Mouse (Mus musculus) A20 (cell line): ENCODE measurements around the gene Pemt.
"Not testable (repeated sequence)": the region's sequence is repeated elsewhere in the genome, so short reads cannot be mapped to it uniquely, and the experiment has no call there.

Source experiments
- DNase-seq: peaks from one replicate; pipeline ENCODE4 v3.0.0-alpha.2; 2011; ENCODE audit warnings: low read depth, low spot score

Pemt gene

DNA sequence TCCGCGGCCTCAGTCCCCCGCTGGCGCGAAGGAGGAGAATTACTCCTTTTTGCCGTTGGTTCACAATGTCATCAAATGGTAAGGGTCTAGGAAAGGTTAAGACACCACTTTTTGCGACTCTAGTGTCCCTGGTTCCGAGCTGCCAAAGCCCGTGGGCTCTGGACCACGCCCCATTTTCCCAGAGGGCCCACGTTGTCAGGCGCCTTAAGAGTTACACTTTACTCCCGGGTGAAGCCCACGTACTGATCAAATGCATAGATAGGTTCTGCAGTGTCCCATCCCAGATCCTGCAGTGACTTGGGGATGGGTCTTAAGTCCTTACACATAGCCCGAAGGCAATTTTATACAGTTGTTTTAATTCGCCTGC, 97.9 kb downstream of the Pemt start:
- no peak for DNase-seq

DNA sequence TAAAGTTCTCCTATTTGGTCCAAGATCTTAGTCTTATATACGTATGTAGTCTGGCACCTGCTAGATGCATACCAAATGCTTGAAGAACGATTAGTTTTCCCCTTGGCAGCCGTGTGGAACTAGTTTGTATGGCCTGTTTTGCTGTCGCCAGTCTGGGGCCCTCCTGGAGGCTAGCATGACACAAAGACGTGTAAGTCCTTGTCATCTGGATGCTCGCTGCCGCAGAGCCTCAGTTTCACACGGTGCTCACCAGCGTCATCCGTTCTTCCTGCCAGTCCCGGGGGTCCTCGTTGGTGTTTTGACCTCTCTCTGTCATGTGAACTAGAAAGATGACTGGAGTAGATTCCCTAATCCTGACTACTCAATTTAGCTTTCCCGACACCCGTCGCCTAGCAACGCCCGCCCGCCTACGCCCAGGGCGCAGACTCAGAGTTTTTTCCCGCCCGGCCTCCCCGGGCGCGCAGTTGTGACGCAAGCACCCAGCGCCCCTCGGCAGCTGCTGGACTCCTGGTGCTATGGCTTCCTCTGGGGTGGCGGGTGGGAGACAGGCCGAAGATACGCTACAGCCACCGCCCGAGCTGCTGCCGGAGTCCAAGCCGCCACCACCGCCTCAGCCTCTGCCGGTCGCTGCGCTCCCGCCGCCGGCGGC, 98.4 kb downstream of the Pemt start, which contains the start of gene Med9:
Med9 (plus strand) TSS at position 455 of the 649 bp plus-strand sequence.
- peak; percentile 91 for DNase-seq

DNA sequence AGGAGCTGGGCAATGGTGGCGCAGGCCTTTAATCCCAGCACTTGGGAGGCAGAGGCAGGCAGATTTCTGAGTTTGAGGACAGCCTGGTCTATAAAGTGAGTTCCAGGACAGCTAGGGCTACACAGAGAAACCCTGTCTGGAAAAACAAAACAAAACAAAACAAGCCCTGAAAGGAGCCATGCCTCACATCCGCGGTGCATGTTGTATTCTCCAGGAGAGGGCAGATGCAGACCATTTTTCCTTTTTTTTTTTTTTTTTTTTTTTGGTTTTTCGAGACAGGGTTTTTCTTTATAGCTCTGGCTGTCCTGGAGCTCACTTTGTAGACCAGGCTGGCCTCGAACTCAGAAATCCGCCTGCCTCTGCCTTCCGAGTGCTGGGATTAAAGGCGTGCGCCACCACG, 101.4 kb downstream of the Pemt start:
- DNase-seq: not testable (repeated sequence)

DNA sequence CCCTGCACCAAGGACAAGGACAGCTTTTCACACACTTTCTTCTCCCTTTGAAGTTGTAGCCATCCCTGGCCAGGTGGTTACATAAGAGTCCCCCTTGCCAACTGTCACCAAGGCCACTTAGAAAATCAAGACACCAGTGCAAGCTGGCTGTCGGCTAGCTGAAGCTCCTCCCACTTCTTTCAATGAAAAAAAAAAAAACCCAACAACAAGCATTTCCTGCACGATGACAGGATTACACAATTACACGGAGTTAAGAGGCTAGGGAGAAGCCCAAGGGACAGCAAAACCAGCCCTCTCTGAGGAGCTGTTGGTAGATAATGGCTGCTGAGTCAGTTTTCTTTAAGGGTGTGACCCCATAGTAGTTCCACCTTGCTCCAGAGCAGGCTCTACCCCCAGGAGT, 104.9 kb downstream of the Pemt start:
- DNase-seq: peak; percentile 17

DNA sequence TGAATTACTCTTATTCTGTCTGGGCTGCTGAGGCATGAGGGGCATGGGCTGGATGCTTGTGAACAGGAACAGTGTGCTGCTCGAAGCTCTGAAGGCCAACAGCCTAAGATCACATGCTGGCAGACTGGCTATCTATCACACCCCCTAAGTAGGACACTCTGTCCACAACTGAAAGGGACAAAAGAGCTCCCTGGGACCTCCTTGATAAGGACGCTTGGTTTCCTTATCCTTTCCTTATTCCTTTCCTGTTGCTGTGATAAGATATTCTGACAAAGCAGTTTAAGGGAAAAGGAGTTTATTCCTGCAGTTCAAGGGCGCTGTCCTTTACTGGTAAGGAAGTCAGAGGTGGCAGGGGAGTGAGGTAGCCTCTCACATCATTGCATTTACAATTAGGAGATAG, 105.6 kb downstream of the Pemt start:
- DNase-seq: no peak

DNA sequence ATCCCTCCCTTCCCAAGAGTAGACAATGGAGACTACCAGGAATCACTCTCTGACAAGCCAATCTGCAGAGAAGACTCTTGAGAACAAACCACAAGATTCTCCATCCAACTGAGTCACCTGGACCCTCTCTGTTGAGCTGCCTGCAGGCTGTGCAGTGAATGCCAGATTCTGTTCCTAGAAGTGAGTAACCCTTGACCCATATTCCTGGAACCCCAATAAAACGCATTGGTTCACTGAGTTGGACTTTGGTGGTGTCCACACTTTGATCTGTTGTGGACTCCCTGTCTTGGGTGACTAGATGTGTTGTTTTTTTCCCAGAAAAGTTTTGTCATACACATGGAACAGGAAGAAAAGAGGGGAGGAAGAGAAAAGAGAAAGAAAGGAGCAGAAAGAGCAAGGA, 106.5 kb downstream of the Pemt start:
- no peak for DNase-seq

DNA sequence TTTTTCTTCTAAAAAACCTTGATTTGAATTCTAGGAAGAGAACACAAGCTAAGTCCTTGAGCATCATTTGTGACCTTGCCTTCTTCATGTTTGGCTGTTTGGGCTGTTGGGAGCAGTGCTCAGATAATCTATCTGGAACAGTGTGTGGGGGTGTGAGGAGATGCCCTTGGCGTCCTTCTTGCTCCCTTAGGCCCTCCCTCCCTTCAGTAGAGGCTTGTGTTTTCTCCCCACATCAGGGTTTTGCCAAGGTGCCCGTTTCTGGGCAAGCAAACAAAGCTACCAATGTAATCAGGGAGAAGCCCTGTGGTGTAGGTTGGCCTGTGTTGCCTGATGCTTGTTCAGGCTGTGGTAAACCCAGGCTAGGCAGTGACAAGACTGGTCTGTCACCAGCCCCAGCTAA, 108.7 kb downstream of the Pemt start:
- no peak for DNase-seq

DNA sequence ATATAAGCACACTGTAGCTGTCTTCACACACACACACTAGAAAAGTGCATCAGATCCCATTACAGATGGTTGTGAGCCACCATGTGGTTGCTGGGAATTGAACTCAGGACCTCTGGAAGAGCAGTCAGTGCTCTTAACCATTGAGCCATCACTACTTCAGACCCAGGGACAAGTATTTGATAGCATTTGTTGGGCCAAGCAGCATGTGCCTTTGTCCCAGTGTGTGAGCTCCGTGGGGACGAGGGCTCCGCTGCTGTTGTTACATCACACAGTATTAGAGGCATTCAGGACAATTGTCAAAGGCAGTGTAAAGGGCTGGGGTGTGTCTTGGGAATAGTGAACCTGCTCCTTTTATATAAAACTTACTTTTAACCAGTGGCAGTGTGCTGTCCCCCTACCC, 109.3 kb downstream of the Pemt start:
- no peak for DNase-seq

DNA sequence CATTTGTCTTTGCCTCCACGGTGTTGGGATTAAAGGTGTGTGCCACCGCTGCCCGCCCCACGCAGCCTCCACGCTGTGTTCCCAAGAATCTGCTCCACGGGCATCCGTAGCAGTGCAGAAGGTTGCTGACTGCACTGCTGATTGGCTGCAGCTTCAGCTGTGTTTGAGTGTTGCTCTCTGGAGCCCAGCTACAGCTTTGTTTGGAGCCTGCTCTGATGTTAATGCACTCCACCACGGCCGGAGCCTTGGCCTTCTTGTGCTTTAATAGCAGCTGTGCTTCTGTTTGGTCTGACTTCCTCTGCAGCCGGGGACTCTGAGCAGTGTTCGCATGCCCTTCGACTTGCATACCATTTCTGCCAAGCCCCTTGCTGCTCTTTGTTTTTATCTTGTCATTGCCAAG, 112.3 kb downstream of the Pemt start:
- no peak for DNase-seq

DNA sequence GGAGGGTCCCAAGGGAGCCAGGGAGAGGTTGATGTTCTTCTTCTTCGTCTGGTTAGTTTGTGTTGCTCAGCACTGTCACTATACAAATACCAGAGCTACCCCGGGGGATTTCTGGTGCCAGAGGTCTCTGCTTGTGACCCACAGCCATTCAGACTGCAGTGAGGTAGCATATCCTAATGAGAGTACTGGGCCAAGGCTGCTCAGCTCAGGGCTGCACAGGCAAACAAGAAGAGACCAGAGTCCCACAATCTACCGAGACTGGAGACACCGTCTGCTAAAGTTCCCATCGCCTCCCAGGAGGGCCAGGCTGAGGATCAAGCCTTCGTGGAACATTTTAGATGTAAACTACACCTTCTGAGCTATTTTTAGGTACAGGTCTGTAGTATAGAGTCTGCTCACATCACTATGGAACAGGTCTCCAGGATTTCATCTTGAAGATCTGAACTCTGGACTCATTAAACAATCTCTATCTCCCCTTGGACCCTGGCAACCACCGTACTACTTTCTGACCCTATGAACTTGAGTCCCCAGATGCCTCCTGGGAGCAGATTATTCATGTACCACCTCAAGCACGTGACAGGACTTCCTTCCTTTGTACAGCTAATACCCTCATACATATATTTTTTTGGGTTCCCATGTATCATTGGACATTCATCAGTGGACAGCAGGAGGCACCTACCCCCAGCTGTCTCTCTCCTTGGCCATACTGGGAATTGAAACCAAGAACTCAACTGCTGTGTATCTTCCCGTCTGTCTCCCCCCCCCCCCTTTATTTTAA, 113.5 kb downstream of the Pemt start:
- DNase-seq: no peak

DNA sequence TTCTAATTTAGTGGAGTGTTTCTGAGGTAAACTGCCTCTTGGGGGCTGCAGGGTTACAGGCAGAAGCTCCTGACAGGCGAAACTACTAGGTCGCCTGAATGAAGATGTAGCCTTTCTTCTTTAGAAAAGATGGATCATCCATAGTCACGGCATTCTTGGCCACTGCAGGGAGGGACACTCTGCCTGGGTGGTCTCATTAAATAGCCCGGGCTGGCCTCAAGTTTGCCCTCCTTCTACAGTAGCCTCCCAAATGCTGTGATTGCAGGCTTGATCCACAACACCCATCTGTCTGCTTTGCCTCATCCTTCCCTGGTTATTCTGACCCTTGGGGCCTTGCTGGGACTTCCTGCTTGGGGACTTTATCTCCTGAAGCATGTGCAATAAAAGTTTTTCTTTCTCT, 116.3 kb downstream of the Pemt start:
- DNase-seq: no peak

DNA sequence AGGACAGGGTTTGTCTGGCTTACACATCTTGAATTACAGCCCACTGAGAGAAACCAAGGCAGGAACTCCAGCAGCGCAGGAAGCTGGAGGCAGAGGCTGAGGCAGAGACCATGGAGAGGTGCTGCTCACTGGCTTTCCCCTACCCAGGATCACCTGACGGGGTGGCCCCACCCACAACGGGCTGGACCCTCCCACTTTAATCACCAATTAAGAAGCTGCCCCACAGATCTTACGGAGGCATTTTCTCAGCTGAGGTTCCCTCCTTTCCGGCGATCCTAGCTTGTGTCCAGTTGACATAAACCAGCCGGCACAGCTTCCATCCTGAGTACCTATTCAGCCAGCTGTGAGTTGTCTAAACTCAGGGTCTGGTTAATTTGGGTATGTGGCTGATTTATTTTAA, 125.0 kb downstream of the Pemt start:
- peak; percentile 16 for DNase-seq
